Mouse (Mus musculus): ENCODE measurements around the gene Cisd3.

- TF ChIP-seq CTCF (IDR thresholded peaks at IDR 0.05; ENCODE audit: borderline replicate concordance, extremely low read depth, insufficient read depth, insufficient read length) = no peak
- TF ChIP-seq POLR2A (IDR thresholded peaks at IDR 0.05; ENCODE audit: borderline replicate concordance, extremely low read depth, insufficient read depth, insufficient read length, poor library complexity, severe bottlenecking) = no peak
These were observed 29.2 kb upstream of the Cisd3 start for GRCm38 (mm10) chr11:97656269-97656971.
